Mouse (Mus musculus) ES-Bruce4 (cell line): ENCODE results near the gene Trappc3.

Source experiments
- CTCF ChIP-seq: IDR thresholded peaks from one replicate; pipeline ENCODE4 v1.8.1; 2011; ENCODE audit warnings: low read depth, low read length
- EP300 ChIP-seq: IDR thresholded peaks from 2 replicates; pipeline ENCODE4 v1.6.1; 2011; ENCODE audit warnings: low read depth, low read length; ENCODE audit not compliant: insufficient read depth
- POLR2A ChIP-seq: IDR thresholded peaks from one replicate; pipeline ENCODE4 v1.8.1; 2011; ENCODE audit warnings: low read length; ENCODE audit not compliant: insufficient read depth

GRCm38 (mm10) chr4:126306058-126306457 lies 43.9 kb downstream of the Trappc3 start:
- TF ChIP-seq CTCF = peak; percentile 25
- TF ChIP-seq EP300 = no peak
- TF ChIP-seq POLR2A = no peak
